Mouse (Mus musculus) macrophage (primary cell): ENCODE results near the gene Ggcx. TPM values are rescaled to one million over a fixed set of nuclear protein-coding genes. Genes with fewer than 3 reads are reported as not detected.

Experiments
- H3K27ac ChIP-seq: fragments of 350-480 bp; formaldehyde crosslinking; 2 replicates; pipeline ENCODE4 v1.9.0; 2021
- H3K36me3 ChIP-seq: fragments of 350-480 bp; formaldehyde crosslinking; 2 replicates; pipeline ENCODE4 v1.9.0; 2021; ENCODE audit errors: inconsistent target
- H3K4me3 ChIP-seq: fragments of 350-480 bp; formaldehyde crosslinking; 2 replicates; pipeline ENCODE4 v1.9.0; 2021; ENCODE audit errors: inconsistent target
- H3K79me2 ChIP-seq: fragments of 350-480 bp; formaldehyde crosslinking; 2 replicates; pipeline ENCODE4 v1.9.0; 2021; ENCODE audit errors: inconsistent target
- WGBS: methylation state at CpG from one replicate; pipeline ENCODE4 v1.1.7; 2026; ENCODE audit warnings: inconsistent platforms; ENCODE audit not compliant: missing documents; 5-methylcytosine and 5-hydroxymethylcytosine counted together
- polyA plus RNA-seq: library from polyadenylated mRNA; stranded (reverse); fragments of 250-400 nt; gene quantifications from 3 replicates; pipeline ENCODE4 v1.2.4, GENCODE M21; 2018; ENCODE audit warnings: inconsistent platforms
- total RNA-seq, 78 experiments: library from RNA; depleted of rRNA; stranded (reverse); fragments of 250-400 nt; gene quantifications; 1 replicate in 9 of 78; 2 replicates in 24 of 78; 3 replicates in 43 of 78; 4 replicates in 2 of 78; pipeline ENCODE4 v1.2.4; 2018; ENCODE audit warnings: inconsistent platforms in 56 of 78

The Ggcx gene
- 10 to 100 TPM in 21 of 26 experiments, 1 to 10 TPM in 5; 5.1 to 62.6 (median 26.9) TPM for total RNA-seq (2018; cell fraction: chromatin; rRNA removed)
- 10 to 100 TPM in 4 of 26 experiments, 1 to 10 TPM in 22; 4.2 to 12.9 (median 7.6) TPM for total RNA-seq (2018; cell fraction: cytosol; rRNA removed)
- 10 to 100 TPM in 21 of 26 experiments, 1 to 10 TPM in 5; 7.0 to 39.7 (median 20.7) TPM for total RNA-seq (2018; cell fraction: nucleus; rRNA removed)
- polyA plus RNA-seq, result 7.0 to 9.8 TPM (median 7.8 TPM) in 3 replicates

DNA sequence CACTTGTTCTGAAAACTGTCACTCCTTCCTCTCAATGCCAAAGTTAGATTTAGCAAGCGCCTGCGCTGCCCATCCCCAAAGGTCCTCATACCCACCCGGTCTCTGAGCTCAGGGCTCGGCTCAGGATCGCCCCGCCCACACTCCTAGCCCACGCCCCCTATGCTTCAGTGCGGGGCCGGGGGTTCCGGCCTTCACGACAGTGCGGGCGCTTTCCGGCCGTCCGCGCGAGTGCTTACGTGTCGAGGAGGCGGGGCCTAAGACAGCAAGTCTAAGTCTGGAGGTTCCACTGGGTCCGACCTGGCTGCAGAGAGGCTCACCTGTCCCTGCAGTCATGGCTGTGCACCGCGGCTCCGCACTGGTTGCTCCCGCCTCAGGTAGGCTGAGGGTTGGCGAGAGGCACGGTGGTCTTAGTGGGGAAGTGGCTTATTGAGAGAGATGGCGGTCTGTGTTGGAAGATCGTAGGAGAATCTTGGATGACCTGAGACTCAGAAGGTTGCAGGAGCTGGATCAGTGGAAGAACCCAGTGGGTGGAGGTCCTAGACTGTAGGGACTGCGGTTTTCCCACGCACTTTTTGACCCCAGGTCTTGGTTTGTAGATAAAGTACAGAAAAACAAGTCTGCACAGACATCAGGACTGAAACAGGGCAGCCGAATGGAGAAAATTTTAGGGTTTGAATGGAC lies at the start of gene Ggcx:
TSS of gene Ggcx (plus strand) at position 233 of the 681 bp plus-strand sequence.
- peaks cover 18% of the 10 kb centered on the region; the same call in 1 of the 2 replicates for H3K36me3 ChIP-seq
- H3K27ac ChIP-seq, result peak within 1 kb of the TSS; percentile 42
- peak within 1 kb of the TSS; percentile 90 for H3K4me3 ChIP-seq
- 2% methylated on average over 32 of the region's 33 CpGs for WGBS
- peaks cover 11% of the 10 kb centered on the region; the same call in 1 of the 2 replicates for H3K79me2 ChIP-seq

DNA sequence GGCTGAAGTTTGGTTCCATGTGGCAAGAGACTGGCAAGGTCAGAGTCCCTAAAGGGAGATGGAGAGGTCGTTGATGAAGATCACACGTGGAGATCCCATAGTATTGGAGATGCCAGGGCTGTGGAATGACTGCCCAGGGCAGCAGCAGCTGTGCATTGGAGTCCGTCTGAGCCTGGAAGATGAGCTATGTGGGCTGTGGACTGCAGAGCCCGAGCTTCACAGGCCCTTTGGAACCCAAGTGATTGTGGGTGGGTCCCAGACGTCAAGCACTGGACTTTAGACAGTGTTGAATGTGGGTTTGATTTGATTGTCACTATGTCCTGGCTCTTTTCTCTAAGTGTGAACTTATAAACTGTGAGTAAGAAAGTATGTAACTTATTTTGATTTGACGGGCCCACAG lies 49.1 kb upstream of the Ggcx start:
- H3K27ac ChIP-seq, result no peak overlapping the region
- no peak overlapping the region for H3K4me3 ChIP-seq
- peaks cover 6% of the 10 kb centered on the region; the same call in 1 of the 2 replicates for H3K36me3 ChIP-seq
- WGBS, result 83% methylated on average over 6 of the region's 6 CpGs
- H3K79me2 ChIP-seq, result peaks cover 20% of the 10 kb centered on the region

DNA sequence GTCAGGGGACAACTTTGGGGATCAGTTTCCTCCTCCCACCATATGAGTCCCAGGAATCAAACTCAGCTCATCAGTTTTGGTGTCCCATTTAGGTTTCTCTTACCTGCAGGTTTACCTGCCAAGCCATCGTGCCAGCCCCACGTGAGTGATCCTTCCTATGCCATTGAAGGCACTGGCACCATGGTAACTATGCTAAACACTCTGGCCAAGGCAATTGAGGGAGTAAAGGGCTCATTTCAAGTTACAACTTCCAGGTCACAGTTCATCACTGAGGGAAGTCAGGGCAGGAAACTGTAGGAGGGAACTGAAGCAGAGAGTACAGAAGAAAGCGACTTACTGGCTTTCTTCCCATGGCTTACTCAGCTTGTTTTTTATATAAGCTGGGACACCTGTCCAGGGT lies 47.8 kb upstream of the Ggcx start:
- Histone ChIP-seq H3K36me3 (no peaks in the 10 kb centered on the region), H3K27ac (no peak overlapping the region), H3K79me2 (peaks cover 9% of the 10 kb centered on the region), H3K4me3 (no peak overlapping the region)
- WGBS, result 66% methylated on average over 3 of the region's 3 CpGs

DNA sequence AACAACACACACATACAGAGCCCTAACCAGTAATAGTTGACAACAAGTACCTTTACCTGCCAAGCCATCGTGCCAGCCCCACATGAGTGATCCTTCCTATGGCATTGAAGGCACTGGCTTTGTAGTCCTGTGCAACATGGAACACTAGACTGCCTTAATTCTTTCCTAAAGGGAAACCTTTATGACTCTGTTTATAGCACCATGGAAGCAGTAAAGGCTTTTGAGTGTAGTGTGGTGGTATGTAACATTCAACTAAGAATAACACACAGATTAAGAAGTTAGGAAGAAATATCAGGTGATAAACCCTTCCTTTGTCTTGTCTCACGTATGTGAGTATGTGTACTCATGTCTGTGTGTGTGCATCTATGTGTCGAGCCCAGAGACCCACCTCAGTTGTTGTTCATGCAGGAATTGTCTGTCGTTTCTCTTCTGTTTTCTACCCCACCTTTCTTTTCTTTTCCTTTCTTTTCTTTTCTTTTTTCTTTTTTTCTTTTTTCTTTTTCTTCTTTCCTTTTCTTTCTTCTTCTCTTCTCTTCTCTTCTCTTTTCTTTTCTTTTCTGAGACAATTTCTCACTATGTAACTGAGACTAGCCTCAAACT lies 47.2 kb upstream of the Ggcx start, which contains the start of gene Rnf181:
TSS of gene Rnf181 (minus strand) at position 113 of the 600 bp plus-strand sequence.
- no peaks in the 10 kb centered on the region for H3K36me3 ChIP-seq
- no peak within 1 kb of the TSS for H3K27ac ChIP-seq
- WGBS, result 94% methylated on average over 4 of the region's 4 CpGs
- H3K79me2 ChIP-seq, result peaks cover 2% of the 10 kb centered on the region
- no peak within 1 kb of the TSS for H3K4me3 ChIP-seq

DNA sequence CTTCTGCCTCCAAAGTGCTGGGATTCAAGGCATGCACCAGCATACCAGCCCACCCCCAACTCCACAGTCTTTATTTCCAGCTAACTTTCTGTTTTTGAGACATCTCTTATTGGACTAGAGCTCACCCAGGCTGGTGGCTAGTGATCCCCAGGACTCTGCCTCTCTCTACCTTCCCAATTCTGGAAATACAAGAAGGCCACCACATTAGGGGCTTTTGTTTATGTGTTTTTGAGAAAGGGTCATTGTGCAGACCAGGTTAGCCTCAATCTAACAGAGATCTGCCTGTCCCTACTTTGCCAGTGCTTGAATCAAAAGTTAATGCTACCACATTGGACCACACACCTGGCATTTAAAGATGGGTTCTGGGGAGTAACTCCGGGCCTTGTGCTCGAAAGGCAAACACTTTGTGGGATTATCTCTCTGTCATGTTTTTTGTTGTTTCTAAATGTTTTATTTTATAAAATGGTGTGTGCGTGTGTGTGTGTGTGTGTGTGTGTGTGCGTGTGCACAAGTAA lies 46.6 kb upstream of the Ggcx start:
- WGBS, result 92% methylated on average over 2 of the region's 4 CpGs
- no peaks in the 10 kb centered on the region for H3K36me3 ChIP-seq
- H3K79me2 ChIP-seq, result no peaks in the 10 kb centered on the region
- H3K27ac ChIP-seq, result no peak overlapping the region
- no peak overlapping the region for H3K4me3 ChIP-seq

DNA sequence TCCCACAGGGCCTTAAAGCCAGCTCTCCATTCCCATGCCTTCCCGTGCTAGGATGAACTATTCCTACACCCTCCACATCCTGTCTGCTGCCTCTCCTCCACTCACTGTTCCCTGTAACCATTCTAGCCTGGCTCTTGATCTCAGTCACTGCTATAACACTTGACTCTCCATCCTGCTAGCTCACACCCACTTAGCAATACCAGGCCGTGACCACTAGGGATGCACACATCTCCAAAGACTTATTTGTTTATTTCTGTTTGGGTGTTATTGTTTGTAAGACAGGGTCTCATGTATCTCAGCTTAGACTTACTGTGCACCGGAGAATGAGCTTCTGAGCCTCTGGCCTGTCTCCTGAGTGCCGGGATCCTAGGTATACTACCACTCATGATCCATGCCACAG lies 44.6 kb upstream of the Ggcx start:
- WGBS, result 97% methylated on average over 3 of the region's 4 CpGs
- Histone ChIP-seq H3K4me3 (no peak overlapping the region), H3K36me3 (no peaks in the 10 kb centered on the region), H3K27ac (no peak overlapping the region), H3K79me2 (no peaks in the 10 kb centered on the region)

DNA sequence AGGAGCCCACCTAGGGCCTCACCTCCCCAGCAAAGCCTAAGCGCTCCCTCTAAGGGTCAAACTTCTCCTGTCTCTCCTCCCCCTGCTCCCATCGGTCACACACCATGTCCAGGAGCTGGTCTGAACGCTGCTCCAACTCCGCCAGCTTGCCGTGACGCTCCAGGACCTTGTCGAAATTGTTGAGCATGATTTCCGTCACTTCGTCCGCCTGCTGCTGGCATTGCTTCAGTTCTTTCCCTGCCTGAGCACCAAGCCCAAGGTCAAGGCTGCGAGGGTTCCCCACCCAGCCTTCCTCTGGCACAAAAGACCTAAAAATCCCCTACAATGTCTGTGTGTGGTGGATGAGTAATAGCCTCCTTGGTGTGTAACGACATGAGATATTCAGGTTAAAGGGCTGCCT lies 44.0 kb upstream of the Ggcx start:
- Histone ChIP-seq H3K4me3 (no peak overlapping the region), H3K79me2 (no peaks in the 10 kb centered on the region), H3K27ac (no peak overlapping the region), H3K36me3 (no peaks in the 10 kb centered on the region)
- WGBS, result 93% methylated on average over 12 of the region's 12 CpGs

DNA sequence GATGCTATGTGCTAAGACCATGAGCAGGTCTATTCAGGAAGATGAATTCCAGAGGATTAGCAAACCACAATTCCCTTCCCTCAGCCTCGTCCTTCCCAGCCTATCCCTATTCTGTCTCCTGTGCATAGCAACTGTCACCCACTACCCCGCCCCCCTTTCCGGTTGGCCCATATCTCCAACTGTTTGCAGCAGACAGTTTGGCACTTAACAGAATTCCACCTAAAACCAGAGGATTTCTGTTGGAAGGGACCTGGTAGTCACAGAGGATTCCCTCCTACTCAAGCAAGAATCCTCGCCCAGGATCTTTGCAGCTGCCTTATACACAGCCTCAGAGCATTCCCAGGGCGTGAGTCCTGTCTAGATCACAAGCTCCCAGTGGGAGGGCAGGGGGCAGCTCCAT lies 43.0 kb upstream of the Ggcx start:
- no peak overlapping the region for H3K27ac ChIP-seq
- H3K36me3 ChIP-seq, result no peaks in the 10 kb centered on the region
- H3K4me3 ChIP-seq, result no peak overlapping the region
- 86% methylated on average over 4 of the region's 5 CpGs for WGBS
- H3K79me2 ChIP-seq, result no peaks in the 10 kb centered on the region

DNA sequence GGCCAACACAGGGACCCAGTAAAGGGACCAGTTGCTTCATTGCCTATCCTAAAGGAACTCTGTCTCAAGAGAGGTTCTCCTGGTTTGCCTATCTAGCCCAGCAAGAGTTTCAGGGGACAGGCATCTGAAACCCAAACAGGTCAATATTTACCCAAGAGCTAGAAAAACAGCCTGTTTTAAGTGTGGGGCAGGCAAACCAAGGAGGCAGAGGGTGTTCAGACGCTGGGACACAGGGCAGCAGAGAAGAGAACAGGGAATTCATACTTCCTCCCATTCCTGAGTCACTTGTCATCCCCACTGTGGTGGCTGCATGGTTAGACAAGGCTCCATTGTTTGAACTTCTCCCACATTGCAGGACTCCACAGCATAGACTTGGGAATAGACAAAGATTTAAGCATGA lies 42.5 kb upstream of the Ggcx start:
- Histone ChIP-seq H3K27ac (no peak overlapping the region), H3K36me3 (no peaks in the 10 kb centered on the region), H3K4me3 (no peak overlapping the region), H3K79me2 (no peaks in the 10 kb centered on the region)
- WGBS, result 44% methylated on average over 1 of the region's 1 CpGs

DNA sequence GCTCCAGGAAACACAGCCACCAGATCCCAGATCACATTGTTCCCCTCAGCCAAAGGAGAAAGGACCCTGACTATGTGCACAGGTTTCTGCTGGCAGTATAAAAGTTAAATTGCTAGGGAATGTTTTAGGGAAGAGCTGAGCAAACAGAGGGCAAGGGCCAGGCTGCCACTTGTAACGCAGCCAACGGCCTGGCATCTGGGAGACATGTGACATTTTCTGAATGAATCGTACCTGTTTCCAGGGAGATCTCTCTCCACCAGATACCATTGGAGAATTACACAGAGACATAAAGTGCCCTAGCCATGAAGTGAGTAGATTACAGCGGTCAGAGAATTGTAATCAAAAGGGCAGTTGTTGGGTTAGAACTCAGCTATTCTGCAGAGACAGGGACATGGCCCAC lies 40.9 kb upstream of the Ggcx start:
- WGBS, result 95% methylated on average over 4 of the region's 4 CpGs
- H3K4me3 ChIP-seq, result no peak overlapping the region

DNA sequence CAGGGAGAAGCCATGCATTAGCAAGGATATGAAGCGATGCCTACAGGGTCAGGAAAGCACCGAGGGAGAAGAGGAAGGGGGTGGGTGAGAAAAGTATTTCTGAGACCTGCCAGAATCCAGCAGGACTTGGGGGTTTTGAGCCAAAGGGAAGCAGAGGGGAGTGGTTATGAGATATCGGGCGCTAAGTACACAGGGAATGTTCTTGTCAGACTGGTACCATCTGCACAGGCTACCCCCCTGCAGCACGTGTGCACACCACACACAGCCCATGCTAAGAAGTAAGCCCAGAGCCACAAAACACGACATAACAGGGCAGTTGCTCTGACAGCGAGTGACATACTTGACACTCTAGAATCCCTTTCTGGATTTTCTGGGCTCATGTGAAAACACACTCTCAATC lies 39.9 kb upstream of the Ggcx start:
- H3K4me3 ChIP-seq, result no peak overlapping the region
- WGBS, result 85% methylated on average over 7 of the region's 7 CpGs
- H3K27ac ChIP-seq, result no peak overlapping the region
- H3K36me3 ChIP-seq, result no peaks in the 10 kb centered on the region
- no peaks in the 10 kb centered on the region for H3K79me2 ChIP-seq

More for the DNA sequence above, 40.9 kb upstream of the Ggcx start:
- H3K36me3 ChIP-seq, result no peaks in the 10 kb centered on the region
- H3K79me2 ChIP-seq, result no peaks in the 10 kb centered on the region
- H3K27ac ChIP-seq, result no peak overlapping the region

DNA sequence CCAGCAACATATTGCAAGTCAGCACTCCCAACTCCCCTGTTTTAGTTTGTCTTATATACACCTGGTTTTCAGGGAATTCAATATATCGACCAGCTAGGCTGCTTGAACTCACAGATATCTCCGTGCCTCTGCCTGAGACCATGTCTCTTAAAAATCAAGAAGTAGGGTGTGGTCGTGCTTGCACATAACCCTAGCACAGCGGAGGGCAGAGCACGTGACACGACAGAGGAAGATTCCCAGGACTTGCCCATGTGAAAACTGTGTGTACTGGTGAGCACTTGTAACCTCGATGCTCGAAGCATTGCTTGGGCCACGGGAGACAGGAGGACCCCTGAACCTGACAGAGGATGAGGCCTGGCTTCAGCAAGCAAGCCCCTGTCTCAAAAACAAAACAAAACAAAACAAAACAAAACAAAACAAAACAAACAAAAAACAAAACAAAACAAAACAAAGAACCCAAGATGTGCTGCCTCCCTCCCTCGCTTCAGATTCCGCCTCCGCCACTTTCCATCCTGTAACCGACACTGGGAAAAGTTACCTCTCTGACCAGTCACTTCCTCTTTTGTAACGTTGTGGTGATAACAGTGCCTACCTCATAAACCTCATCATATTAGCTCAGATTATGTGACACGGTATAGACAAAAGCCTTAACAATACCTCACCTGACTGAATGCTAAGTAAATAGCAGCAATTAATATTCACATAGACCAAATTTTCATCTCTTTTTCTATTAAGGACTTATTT lies 39.1 kb upstream of the Ggcx start:
- Histone ChIP-seq H3K79me2 (no peaks in the 10 kb centered on the region), H3K36me3 (no peaks in the 10 kb centered on the region), H3K27ac (no peak overlapping the region), H3K4me3 (no peak overlapping the region)
- 15% methylated on average over 15 of the region's 15 CpGs for WGBS

DNA sequence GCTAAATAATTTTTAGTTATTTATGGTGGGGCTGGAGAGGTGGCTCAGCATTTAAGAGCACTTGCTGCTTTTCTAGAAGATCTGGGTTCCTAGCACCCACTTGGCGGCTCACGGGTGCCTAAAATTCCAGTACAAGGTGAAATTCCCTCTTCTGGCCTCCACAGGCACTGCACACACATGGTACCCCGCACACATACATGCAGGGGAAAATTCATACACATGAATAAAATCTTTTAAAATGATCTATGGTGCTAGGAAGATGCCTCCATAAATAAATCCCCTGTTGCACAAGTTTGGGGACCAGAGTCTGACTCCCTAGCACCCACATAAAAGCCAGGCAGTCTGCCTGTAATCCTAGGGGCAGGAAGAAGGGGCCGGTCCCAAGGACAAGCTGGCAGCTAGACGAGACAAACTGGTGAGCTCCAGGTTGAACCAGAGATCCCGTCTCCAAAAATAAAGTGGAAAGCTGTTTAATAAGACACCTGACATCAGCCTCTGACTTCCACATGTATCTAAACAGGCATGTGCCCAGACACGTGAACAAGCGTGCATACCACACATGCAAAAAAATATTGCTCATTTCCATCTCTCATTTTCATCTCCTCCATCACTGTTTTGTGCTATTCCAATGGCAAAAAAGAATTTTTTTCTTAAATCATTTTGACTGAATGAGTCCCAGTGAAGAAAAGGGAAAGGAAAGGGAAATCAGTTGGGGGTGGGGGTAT lies 35.4 kb upstream of the Ggcx start:
- H3K79me2 ChIP-seq, result no peaks in the 10 kb centered on the region
- no peak overlapping the region for H3K27ac ChIP-seq
- no peak overlapping the region for H3K4me3 ChIP-seq

More for the DNA sequence above, 35.4 kb upstream of the Ggcx start:
- no peaks in the 10 kb centered on the region for H3K36me3 ChIP-seq
- 89% methylated on average over 8 of the region's 8 CpGs for WGBS
